Mouse (Mus musculus): Measurements from ENCODE around the gene Cdc42bpb. TPM values are rescaled to one million over a fixed set of nuclear protein-coding genes. Genes with fewer than 3 reads are reported as not detected.

Gene Cdc42bpb
- 100 to 1,000 TPM; 103 to 118 TPM for total RNA-seq (2021)
- long read RNA-seq, experiment 1, partial matches to known transcripts: 6 of 9 reads
- long read RNA-seq, experiment 1, other reads (novel, unspliced or antisense): 2 of 9 reads
- long read RNA-seq, experiment 2, full-length matches to known transcripts: 8 of 25 reads
- long read RNA-seq, experiment 2, partial matches to known transcripts: 12 of 25 reads
- long read RNA-seq, experiment 2, other reads (novel, unspliced or antisense): 5 of 25 reads

DNA sequence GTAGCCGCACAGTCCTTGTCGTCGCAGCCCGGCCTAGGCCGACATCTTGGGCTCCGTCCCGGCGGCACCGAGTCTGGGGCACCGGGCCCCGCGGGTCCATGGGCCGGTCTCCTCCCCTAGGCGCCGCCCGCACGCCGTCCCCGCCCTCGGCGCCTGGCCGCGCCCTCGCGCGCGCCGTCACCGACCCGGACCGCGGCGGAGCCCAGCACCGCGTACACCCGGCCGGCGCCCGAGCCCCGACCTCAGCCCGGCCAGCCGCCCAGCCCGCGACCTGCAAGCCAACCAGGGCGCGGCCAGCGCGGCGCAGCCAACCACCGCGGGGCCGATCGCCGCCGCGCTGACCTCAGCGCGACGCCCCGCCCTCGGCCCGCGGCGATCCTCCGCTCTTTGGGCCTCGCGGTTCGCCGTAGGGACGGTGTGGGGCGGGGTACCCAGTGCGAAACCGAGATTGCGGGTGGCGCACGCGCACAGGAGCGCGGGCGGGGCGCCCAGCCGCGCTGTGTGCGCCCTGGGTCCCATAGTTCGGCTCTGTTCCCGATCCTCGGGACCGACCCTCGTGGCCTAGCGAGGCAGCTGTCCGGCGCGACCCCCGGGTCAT lies at the start of gene Cdc42bpb:
Gene Cdc42bpb (minus strand): TSS at position 343 of the 598 bp plus-strand sequence.
- peak; percentile 97 for DNase-seq

- peak; percentile 96 for DNase-seq
Observed at GRCm38 (mm10) chr12:111425789-111426460, 48.4 kb upstream of the Cdc42bpb start.

GRCm38 (mm10) chr12:111425258-111425657 lies 47.7 kb upstream of the Cdc42bpb start:
- DNase-seq: peak; percentile 93

DNA sequence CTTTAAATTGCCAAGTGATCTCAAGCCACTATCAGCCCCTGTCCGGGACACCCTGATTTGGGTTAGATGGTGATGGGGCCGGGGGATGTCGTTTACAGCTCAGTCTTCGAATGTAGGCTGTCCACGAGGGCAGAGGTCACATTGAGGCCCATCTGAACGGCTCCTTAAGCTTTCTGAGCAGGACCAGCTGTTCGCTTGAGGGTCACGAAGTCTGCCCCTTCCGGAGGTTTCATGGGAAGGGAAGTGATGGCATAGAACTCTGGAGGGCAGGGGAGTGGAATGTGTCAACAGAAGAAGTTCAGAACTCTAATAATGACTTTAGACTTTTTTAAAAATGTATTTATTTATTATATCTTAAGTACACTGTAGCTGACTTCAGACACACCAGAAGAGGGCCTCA lies 47.0 kb upstream of the Cdc42bpb start:
- no peak for DNase-seq

- DNase-seq: no peak
Observed at GRCm38 (mm10) chr12:111423570-111424129, 46.1 kb upstream of the Cdc42bpb start.

GRCm38 (mm10) chr12:111422852-111423251 lies 45.3 kb upstream of the Cdc42bpb start:
- DNase-seq: no peak

DNA sequence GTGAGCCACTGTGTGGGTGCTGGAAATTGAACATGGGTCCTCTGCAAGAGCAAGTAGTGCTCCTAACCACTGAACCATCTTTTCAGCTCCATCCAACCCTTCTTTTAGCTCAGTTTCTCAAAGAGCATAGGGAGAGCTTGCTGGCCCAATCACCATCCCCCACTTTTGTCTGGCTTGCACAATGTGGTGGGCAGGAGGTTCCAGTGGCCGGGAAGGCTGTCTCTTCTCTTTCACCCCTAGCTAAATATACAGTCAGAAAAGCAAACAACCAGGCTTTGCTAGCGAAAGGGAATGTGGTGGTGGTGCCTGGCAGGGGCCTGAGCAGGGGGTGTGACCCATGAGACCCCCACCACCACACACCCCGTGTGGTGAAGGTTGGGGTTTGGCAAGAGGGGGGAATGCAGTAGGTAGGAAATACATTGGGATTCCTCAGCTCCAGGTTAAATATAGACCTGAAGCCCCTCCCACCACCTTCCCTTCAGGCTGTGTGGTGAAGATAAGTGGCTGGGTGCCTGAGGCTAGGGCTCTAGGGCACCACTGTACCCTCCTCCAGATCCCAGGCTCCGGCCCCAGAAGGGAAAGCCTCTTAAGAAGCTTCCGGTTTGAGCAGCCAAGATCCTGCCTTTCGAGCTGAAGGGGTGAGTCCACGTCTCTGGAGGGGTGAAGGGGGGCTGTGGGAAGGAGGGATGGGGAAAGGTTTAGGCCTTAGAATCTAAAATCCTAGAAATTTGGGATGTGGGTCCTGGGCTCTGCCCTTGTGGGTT lies 43.6 kb upstream of the Cdc42bpb start:
- DNase-seq: no peak

DNA sequence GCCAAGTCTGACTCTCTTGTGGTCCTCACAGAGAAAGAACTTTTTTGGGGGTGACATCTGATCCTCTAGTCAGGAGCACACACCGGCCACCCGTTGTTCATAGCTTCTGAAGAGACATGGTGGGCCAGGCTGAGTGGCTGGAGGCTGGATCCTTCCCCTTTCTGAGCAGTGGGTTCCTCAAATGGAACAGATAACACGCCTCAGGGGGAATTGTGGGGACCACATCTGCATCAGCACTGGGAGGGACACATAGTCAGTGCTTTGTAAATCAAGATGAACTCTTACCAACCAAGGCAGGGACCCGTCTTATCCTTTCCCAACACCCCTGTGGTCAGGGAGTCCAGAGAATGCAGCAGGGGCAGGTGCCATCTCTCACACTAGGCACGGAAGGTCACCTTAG lies 42.4 kb upstream of the Cdc42bpb start:
- no peak for DNase-seq

DNA sequence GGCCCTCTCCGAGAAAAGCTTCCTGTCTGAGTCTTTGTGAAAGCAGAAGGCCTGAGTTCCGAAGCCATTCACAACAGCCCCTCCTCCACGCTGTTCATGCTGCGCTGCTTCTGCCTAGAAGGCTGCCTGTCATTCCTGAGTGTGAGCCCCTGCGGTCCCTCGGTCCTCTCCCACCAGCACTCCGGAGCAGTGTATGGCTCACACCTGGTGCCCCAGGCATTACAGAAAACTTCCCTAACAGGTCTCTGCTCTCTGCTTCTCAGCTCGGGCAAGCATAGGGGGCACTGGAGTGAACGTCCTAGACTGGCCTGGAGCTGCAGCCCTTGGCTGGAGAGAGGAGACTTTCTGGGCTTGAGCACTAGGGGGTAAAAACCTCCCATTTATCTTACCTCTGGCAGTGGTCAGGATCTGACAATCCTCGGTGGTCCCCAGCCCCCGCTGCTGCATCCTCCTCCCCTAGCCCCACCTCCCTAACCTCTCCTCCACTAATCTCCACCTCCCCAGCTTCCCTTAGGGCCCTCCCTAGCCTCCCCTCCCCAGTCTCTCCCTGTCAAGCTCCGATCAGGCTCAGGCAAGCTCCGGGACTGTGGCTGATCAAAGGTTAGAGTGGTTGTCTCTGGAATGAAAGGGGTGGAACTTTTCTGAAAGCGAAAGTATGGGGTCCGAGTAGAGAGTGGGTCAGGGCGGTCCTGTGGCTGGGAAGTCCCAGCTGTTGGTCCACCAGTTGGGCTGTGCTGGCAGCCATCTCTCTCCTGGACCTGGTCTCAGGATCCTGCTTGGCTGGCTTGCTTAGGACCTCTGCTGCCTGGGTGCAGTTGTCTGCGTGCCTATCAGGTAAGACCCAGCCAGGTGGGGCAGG lies 39.6 kb upstream of the Cdc42bpb start, which contains the start of gene Exoc3l4:
Gene Exoc3l4 (plus strand): TSS at position 97 of the 859 bp plus-strand sequence.
- DNase-seq: no peak

DNA sequence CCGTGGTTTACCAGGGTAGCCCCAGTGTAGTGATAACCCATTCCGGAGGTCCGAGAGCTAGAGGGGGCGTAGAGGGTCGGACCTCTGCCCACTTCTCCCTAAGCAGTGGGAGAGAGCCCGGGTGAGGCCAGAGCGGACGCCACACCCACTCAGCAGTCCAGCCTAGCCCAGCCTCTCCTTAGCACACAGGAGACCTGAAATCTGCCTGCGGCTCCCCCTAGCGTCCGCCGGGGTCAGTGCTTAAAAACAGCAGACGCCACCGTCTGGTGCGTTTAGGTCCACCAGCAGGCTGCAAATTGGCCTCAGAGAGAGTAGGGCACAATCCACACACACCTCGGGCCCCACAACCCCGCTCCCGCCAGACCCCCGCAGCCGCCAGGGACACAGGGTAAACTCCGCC lies 35.8 kb upstream of the Cdc42bpb start:
- DNase-seq: peak; percentile 95

DNA sequence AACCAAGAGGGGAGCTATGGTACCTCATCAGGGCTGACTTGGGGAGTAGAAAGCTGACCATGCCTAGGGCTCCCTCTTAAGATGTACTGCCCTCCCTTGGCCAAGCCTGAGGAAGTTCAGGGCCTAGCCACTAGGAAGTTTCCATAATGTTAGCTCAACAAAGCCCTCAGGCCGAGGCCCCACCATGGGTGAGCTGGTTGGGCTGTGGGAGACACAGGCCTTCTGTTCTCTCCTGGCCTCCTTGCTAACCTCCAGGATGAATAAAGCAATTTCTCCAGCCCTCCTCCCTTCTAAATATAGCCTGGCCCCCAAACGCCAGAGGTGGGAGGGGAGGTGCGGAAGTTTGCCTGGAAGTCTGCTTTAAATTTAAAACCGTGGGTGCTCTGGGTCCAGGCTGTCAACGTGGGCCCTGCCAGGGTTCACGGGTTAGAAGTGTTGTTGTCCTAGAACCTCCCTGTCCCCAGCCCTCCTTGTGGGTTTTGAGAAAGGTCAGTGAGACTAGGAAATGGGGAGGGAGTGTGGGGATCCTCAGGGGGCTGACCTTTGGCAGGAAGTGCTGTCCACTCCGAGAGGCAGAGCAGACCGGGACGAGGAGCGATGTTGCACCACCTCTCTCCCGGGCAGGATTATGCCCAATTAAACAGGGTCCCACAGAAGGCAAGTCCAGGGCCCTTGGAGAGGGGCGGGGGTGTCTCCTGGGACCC lies 35.2 kb upstream of the Cdc42bpb start:
- DNase-seq: peak; percentile 46

DNA sequence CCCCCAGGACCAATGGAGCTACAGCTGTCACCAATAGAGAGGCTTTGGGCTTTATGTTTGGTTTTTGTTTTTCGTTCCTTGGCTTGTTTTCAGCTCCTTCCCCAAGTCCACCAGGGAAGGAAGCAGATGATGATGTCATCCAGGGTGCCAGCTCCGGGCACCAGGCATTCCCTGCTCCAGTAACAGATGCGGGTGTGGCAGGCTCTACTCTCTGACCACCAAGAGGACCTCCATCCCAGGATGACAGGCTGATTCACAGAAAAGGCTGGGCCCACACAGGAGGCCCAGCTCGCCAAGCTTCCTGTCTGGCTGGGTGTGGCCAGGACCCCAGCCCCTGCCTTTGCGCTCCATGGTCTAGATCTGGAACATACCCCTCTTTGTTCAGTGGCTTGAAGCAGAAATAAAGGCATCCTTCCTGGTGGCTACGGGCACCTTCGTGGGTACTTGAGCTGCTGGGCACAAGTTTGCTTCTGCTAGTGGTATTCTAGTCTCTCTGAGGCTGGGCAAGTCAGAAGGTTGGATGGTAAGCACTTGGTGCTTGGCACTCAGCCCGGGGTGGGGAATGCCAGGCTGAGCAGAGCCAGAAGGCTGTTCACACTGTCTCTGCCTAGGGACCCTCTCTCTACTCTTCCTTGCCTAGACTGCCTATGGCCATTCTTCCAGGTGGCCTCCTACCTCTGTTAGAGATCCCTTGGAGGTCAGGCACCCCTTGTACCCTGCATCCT lies 34.3 kb upstream of the Cdc42bpb start:
- no peak for DNase-seq

- no peak for DNase-seq
Observed at GRCm38 (mm10) chr12:111409583-111409982, 32.1 kb upstream of the Cdc42bpb start.

GRCm38 (mm10) chr12:111406622-111407021 lies 29.1 kb upstream of the Cdc42bpb start, which contains the start of gene Lbhd2:
Gene Lbhd2 (plus strand): TSS chr12:111406809.
- no peak for DNase-seq

DNA sequence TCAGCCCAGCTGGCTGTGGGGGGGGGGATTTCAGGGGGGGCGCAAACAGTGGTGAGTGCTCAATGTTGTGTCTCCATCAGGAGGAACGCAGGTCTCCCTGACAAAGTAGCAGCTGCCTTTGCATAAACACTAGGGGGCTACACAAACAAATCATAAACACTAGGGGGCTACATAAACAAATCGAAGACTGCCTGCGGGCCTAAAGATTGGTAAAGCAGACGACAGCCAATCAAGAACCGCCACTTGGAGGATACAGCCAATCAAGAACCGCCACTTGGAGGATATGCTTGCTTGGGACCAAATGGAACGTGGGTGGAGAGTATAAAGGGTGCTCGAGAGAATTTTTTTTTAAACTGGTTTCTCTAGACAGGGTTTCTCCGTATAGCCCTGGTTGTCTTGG lies 27.4 kb upstream of the Cdc42bpb start:
- no peak for DNase-seq

DNA sequence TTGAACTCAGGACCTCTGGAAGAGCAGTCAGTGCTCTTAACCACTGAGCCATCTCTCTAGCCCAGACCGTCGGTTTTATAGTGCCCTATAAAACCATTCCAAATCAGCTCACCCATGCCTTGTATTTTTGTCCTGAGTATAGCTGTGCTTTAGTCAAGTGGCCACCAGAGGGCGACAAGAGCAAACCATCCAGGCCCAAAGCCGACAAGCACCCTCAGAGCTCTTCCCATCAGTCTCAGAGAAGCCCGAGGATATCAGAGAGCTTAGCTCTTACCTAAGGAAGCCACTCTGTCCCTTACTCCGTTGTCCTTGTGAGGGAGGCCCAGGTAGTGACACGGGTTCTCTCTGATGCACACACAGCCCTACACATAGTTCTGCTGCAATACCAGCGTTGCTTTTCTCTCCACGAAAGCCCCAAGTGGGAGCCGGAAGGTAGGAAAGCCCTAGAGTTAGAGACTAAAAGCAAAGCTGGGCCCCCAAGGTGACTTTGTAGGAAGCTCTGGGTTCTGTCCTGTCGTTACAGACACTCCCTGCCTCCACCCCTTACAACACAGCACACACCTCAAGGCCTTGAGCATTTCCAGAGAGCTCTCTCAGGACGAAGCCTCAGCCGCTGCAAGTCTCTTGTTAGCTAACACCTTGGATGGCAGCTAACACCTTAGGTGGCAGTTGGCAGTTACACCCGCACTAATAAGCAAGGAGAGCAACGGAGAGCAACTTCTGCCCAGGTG lies 24.1 kb upstream of the Cdc42bpb start:
- peak; percentile 84 for DNase-seq

GRCm38 (mm10) chr12:111396997-111397396 lies 19.5 kb upstream of the Cdc42bpb start:
- peak; percentile 48 for DNase-seq

- DNase-seq: no peak
Observed at GRCm38 (mm10) chr12:111394008-111394407, 16.5 kb upstream of the Cdc42bpb start.

DNA sequence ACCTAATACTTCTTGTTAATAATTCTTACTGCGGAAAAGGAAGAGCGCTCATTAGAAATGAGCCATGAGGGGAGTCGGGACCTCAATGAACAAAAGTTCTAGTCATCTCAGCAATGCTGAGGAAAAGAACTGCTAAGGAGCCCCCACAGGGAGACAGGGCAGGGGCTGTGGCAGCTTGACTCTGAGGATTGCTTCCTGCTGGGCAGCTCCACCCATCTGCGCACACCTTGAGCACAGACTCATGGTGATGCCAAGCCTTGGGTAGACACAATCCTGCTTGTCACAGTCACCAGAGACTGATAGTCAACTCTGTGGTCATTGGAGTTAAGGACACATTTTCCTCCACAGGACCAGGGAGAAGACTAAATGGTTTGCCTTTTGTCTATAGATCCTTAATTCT lies 9.6 kb upstream of the Cdc42bpb start:
- no peak for DNase-seq
